Mouse (Mus musculus) left cerebral cortex, adult 2 months (tissue): ENCODE results near the gene Gm20708. TPM values are rescaled to one million over a fixed set of nuclear protein-coding genes. Genes with fewer than 3 reads are reported as not detected.

Source experiments
- DNase-seq, 2 experiments: peaks; one replicate each; pipeline ENCODE4 v3.0.0; 2021 to 2022; ENCODE audit warnings: low spot score in 2 of 2, mixed read lengths in 1 of 2; ENCODE audit errors: extremely low spot score in 1 of 2
- H3K27ac ChIP-seq: fragments of 200-600 bp; 2 replicates; pipeline ENCODE4 v1.8.1; 2022
- H3K4me3 ChIP-seq: fragments of 200-600 bp; 2 replicates; pipeline ENCODE4 v1.8.1; 2022
- CTCF ChIP-seq: fragments of 200-600 bp; IDR thresholded peaks from 2 replicates; pipeline ENCODE4 v1.8.1; 2022; ENCODE audit warnings: antibody characterized with exemption, mild to moderate bottlenecking, moderate library complexity
- intact Hi-C: fragments of 180-260 bp; cut with DNase I; formaldehyde crosslinking; loops from one replicate; pipeline ENCODE4 v1.15.1; 2025
- long read RNA-seq, 2 experiments: library from polyadenylated mRNA; stranded (forward); transcript quantifications; one replicate each; pipeline ENCODE4 v2.0.0; 2021; ENCODE audit warnings: borderline mapping rate in 2 of 2
- total RNA-seq, 2 experiments: library from RNA; stranded (reverse); gene quantifications; 2 replicates each; pipeline ENCODE4 v1.2.3; 2021

Gm20708 gene
- total RNA-seq: 1 to 10 TPM; 2.3 to 4.6 TPM
- long read RNA-seq, experiment 1, partial matches to known transcripts: 0 of 1 reads
- long read RNA-seq, experiment 1, other reads (novel, unspliced or antisense): 1 of 1 reads
- long read RNA-seq, experiment 2: 0 reads

DNA sequence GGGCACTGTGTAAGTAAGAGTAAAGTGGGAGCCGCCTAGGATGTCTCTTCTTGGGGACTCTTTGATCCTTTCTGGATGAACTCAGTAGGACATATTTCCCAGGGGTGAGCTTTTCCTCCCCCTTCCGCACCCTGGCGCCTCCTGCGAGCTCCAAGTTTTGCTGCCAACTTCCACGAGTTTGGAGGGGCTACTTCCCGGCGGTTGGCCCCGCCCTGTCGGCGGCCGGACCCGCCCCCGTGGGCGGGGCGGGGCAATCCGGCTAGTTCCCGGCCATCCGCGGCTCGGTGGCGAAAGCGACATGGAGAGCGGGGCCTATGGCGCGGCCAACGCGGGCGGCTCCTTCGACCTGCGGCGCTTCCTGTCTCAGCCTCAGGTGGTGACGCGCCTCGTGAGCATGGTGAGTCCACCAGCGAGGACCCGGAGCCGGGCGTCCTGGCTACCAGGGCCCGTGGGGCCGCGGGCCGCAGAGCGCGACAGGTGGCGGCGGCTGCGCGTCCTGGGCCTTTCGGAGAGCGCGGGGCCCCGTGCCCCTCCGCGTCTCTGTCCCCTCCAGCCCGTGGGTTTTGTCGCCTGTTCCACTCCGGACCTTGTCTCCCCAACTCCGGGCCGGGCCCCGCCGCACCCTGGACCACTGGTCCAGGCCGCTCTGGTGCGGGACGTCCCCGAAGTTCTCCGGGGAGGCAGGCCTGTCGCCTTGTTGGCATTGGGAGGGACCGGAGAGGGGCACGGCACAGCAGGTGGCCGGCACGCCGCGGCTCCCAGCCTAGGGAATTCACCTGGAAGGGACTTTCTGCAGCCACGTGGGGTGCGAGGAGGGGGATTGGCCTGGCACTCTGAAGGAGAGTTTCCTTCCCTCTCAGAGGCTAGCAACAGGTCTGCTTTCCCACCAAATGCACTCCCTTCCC is at the start of gene Gm20708, which contains the start of gene Syngr2:
TSS of gene Gm20708 (plus strand) at position 262 of the 905 bp plus-strand sequence.
TSS of gene Syngr2 (plus strand) at position 262 of the 905 bp plus-strand sequence.
- no peak for TF ChIP-seq CTCF
- Histone ChIP-seq H3K27ac (peak within 1 kb of the TSS; percentile 63), H3K4me3 (peak within 1 kb of the TSS; percentile 77)
- intact Hi-C loops: no loop called here
- peak; percentile 43 to 57 for DNase-seq

- intact Hi-C loops: no loop called here
- TF ChIP-seq CTCF: no peak
- H3K4me3 ChIP-seq: no peak overlapping the region
- no peak for DNase-seq
- peak overlapping the region; percentile 44; the same call in 1 of the 2 replicates for H3K27ac ChIP-seq
Observed at GRCm38 (mm10) chr11:117760374-117761119, 48.9 kb upstream of the Gm20708 start.

- no peak overlapping the region for H3K4me3 ChIP-seq
- H3K27ac ChIP-seq: no peak overlapping the region; the same call in 1 of the 2 replicates
- TF ChIP-seq CTCF: no peak
- no peak for DNase-seq
- intact Hi-C loops: no loop called here
Observed at GRCm38 (mm10) chr11:117761801-117762200, 47.7 kb upstream of the Gm20708 start.

DNA sequence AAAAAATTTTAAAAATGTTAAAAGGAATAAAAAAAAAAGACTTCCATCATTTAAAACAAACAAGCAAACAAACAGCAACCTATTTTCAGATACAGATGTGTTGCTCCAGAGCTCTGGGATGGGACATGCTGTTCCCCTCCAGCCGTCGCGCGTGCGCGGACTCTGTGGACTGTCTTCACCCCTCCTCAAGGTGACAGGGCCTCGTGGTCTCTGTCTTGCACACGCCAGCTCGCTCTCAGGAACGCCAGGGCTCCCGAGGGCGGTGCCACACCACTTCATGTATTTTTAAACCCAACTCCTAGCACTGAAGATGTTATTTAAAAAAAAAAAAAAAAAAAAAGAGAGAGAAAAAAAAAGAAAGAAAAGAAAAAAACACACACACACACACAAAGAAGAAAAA is 47.2 kb upstream of the Gm20708 start:
- intact Hi-C loops: no loop called here
- TF ChIP-seq CTCF: no peak
- no peak overlapping the region; the same call in 1 of the 2 replicates for H3K27ac ChIP-seq

GRCm38 (mm10) chr11:117764319-117764718 is 45.1 kb upstream of the Gm20708 start:
- intact Hi-C loops: no loop called here
- no peak for TF ChIP-seq CTCF
- no peak for DNase-seq
- no peak overlapping the region for H3K4me3 ChIP-seq
- H3K27ac ChIP-seq: no peak overlapping the region

More for the DNA sequence above, 47.2 kb upstream of the Gm20708 start:
- H3K4me3 ChIP-seq: no peak overlapping the region
- no peak for DNase-seq

DNA sequence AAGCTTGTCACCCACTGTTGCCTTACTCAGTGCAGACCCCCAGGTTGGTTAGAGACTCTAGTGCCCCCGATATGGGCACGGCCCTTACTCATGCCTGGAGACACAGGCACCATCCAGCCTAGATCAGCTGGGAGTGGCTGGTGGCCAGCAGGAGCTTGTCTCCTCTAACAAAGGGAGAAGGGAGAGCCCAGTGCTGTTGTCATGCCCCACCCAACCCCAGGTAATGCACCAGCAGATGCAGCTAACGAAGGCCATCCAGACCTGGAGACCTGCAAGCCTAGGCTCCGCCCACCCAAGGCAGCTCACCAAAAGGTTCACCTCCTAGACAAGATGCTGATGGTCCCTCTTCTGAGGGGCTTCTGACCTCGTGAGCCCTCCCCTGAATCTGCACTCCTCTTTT is 44.1 kb upstream of the Gm20708 start:
- TF ChIP-seq CTCF: no peak
- Histone ChIP-seq H3K4me3 (no peak overlapping the region), H3K27ac (no peak overlapping the region)
- no peak for DNase-seq
- intact Hi-C loops: no loop called here

DNA sequence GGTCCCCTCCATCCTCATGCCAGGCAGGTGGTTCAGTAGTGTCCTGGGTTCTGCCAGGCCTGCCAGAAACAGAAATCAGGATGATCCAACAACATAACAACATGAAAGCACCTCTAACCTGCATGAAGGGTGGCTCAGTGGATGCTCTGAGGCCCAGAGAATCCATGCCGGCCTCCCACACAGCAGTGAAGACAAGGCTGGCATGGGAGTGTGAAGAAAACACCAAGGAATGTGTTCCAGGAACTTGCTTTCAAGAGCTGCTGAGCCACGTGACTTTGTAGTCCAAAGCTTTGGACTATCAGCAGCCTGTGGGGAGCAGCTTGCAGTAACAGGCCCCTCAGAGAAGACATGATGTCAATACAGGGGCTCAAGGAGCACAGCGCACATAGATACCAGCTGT is 43.2 kb upstream of the Gm20708 start:
- peak overlapping the region; percentile 40; the same call in 1 of the 2 replicates for H3K27ac ChIP-seq
- intact Hi-C loops: no loop called here
- H3K4me3 ChIP-seq: no peak overlapping the region
- TF ChIP-seq CTCF: no peak
- no peak for DNase-seq

DNA sequence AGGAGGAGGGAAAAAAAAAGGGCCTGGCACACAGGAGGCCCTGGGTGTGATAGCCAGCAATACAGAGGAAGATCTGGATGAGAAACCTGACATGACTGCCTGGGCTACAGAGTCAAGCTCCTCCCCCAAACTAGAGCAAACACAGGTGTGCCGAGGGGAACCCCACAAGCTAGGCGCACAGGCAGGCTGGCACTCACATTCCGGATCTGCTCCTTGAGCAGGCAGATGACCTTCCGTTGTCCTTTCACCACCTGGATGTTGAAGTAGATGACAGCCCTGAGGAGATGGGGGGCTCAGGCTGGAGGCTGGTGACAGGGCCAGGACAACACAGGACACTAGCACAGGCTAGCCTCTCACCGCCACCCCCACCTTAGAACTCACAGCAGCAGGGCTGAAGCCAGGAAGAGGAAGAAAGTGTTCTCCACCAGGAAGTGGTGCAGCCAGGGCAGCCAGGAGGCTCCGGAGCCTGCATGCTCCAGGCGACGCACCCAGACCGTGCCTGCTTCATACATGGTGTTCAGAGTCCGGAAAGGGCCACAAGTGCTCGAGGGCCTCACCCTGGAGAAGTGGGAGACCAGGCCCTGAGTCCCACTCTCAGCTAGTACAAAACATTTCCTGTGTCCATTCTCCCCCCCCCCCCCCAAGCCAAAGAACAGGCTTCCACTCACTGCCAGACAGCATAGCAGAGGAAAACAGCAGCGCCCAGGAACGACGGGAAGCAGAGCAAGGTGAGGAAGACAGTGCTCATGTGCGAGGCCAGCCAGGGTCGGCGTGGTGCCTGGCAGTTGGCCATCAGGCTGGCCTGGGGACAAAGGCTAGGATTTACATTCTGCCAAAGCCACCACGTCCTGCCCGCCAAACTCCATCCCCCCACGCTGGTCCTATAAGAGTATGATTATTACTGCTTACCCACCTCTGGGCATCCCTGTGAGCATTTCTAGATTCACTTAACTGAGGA is 40.5 kb upstream of the Gm20708 start:
- Histone ChIP-seq H3K27ac (no peak overlapping the region), H3K4me3 (no peak overlapping the region)
- no peak for DNase-seq
- intact Hi-C loops: no loop called here
- no peak for TF ChIP-seq CTCF

- H3K4me3 ChIP-seq: no peak overlapping the region
- no peak for TF ChIP-seq CTCF
- H3K27ac ChIP-seq: no peak overlapping the region
- no peak for DNase-seq
- intact Hi-C loops: no loop called here
Observed at GRCm38 (mm10) chr11:117769683-117770047, 39.8 kb upstream of the Gm20708 start.

- intact Hi-C loops: no loop called here
- DNase-seq: no peak
- Histone ChIP-seq H3K27ac (no peak overlapping the region), H3K4me3 (no peak overlapping the region)
- no peak for TF ChIP-seq CTCF
Observed at GRCm38 (mm10) chr11:117770407-117770806, 39.1 kb upstream of the Gm20708 start.

DNA sequence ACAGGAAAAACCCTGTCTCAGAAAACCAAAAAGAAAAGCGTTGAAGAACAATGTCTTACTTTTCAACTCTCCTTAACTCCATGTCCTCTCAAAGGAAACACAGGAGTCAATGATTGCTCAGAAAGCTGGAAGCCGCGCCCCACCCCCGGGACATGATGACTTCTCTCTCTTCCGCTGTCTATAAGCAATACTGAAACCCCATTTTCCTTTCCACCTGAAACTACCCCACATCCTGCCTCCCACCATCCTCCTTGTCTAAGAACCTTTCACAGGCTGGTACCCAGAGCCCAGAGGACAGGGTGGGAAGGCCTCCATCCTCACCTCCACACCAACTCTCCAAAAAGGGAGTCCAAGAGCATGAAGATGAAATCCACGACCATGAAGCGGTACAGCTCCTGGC is 37.1 kb upstream of the Gm20708 start:
- H3K27ac ChIP-seq: no peak overlapping the region
- intact Hi-C loops: no loop called here
- no peak for DNase-seq
- H3K4me3 ChIP-seq: no peak overlapping the region
- TF ChIP-seq CTCF: no peak
